Mouse (Mus musculus): ENCODE data around the gene Bzw2. TPM values are rescaled to one million over a fixed set of nuclear protein-coding genes. Genes with fewer than 3 reads are reported as not detected.

The Bzw2 gene
- polyA plus RNA-seq, 1 experiment = 101 TPM

DNA sequence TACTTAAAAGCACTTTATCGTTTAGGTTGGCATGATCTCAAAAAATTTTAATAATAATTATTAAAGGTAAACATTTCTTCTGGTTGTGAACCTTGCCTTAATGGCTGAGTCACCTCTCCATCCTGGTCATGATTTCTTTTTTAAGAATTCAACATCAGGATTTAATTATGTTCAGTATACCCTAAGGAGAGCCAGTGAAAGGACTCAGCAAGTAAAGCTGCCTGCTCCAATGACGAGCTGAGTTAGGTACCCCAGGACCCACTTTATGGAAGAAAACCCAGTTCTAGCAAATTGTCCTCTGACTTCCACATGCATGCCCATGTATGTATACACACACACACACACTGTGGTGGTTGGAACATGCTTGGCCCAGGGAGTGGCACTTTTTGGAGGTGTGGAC lies 110.3 kb downstream of the Bzw2 start:
- no peaks in the 10 kb centered on the region for H3K79me3 ChIP-seq (ENCODE audit: low read depth)
- TF ChIP-seq CEBPB (IDR thresholded peaks at IDR 0.05; ENCODE audit: low read depth) (no peak), FOSL1 (IDR thresholded peaks at IDR 0.05; ENCODE audit: insufficient read depth, low read length, poor library complexity, severe bottlenecking) (no peak), MAX (IDR thresholded peaks at IDR 0.05) (no peak), MYOG (IDR thresholded peaks at IDR 0.05; ENCODE audit: control insufficient read depth, extremely low read depth, insufficient read length) (no peak), MYOD1 (IDR thresholded peaks at IDR 0.05; ENCODE audit: control insufficient read depth, insufficient read length, low read depth) (no peak)
- no peaks in the 10 kb centered on the region for H3K79me2 ChIP-seq (ENCODE audit: control insufficient read depth, insufficient read depth)
- H3K4me3 ChIP-seq (ENCODE audit: insufficient read depth, poor library complexity, severe bottlenecking) = no peak overlapping the region
- no peaks in the 10 kb centered on the region for H3K36me3 ChIP-seq (ENCODE audit: control insufficient read depth, insufficient read depth)
- H3ac ChIP-seq (ENCODE audit: control insufficient read depth, insufficient read length, low read depth) = no peak overlapping the region
- H3K27me3 ChIP-seq (ENCODE audit: control insufficient read depth, insufficient read depth, insufficient read length) = no peaks in the 10 kb centered on the region

DNA sequence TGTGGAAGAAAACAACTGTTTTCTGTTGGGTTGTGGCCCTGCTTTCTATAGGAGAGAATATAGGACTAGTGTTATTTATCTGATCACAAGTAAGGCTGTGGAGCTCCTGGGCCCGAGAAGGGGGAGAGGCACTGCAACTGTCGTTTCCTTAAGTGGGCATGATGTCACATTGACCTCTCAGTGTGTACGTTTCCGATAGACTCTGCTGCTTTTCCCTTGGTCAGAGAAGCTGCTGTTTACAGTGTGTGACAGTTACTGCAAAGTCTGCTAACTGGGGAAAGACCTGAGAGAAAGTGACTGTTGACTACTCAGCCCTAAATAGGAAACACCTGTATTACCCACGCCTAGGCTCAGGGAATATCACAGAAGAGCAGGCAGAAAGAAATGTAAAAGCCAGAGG lies 111.7 kb downstream of the Bzw2 start:
- H3K79me2 ChIP-seq (ENCODE audit: control insufficient read depth, insufficient read depth) = no peaks in the 10 kb centered on the region
- H3K36me3 ChIP-seq (ENCODE audit: control insufficient read depth, insufficient read depth) = no peaks in the 10 kb centered on the region
- no peak overlapping the region for H3ac ChIP-seq (ENCODE audit: control insufficient read depth, insufficient read length, low read depth)
- TF ChIP-seq MYOD1 (IDR thresholded peaks at IDR 0.05; ENCODE audit: control insufficient read depth, insufficient read length, low read depth) (no peak), MAX (IDR thresholded peaks at IDR 0.05) (no peak), FOSL1 (IDR thresholded peaks at IDR 0.05; ENCODE audit: insufficient read depth, low read length, poor library complexity, severe bottlenecking) (no peak), MYOG (IDR thresholded peaks at IDR 0.05; ENCODE audit: control insufficient read depth, extremely low read depth, insufficient read length) (no peak), CTCF (IDR thresholded peaks at IDR 0.05; ENCODE audit: control insufficient read depth, insufficient read depth, insufficient read length) (no peak), CEBPB (IDR thresholded peaks at IDR 0.05; ENCODE audit: low read depth) (no peak), USF1 (IDR thresholded peaks at IDR 0.05; ENCODE audit: low read depth) (no peak)
- no peak overlapping the region for H3K4me3 ChIP-seq (ENCODE audit: insufficient read depth, poor library complexity, severe bottlenecking)
- no peaks in the 10 kb centered on the region for H3K27me3 ChIP-seq (ENCODE audit: control insufficient read depth, insufficient read depth, insufficient read length)
- H3K79me3 ChIP-seq (ENCODE audit: low read depth) = no peaks in the 10 kb centered on the region

DNA sequence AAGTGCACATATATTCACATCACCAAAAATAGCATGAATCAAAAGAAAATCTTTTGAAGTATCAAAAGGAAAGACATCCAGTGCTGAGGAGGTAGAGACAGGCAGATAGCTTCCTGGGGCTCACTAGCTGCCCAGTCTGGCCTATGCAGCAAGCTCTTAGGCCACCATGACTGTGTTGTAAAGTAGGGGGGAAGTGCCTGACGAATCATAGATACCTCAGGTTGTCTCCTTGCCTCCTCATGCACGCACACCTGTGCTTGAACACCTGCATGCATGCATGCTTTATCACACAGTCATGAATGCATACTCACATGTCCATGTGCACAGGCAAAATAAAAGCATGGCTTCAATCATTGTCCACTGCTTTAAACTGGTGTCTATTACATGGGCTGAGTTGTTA lies 113.2 kb downstream of the Bzw2 start:
- Histone ChIP-seq H3ac (ENCODE audit: control insufficient read depth, insufficient read length, low read depth) (no peak overlapping the region), H3K27me3 (ENCODE audit: control insufficient read depth, insufficient read depth, insufficient read length) (no peaks in the 10 kb centered on the region), H3K79me2 (ENCODE audit: control insufficient read depth, insufficient read depth) (no peaks in the 10 kb centered on the region), H3K36me3 (ENCODE audit: control insufficient read depth, insufficient read depth) (no peaks in the 10 kb centered on the region), H3K79me3 (ENCODE audit: low read depth) (no peaks in the 10 kb centered on the region), H3K4me3 (ENCODE audit: insufficient read depth, poor library complexity, severe bottlenecking) (no peak overlapping the region)
- TF ChIP-seq MYOD1 (IDR thresholded peaks at IDR 0.05; ENCODE audit: control insufficient read depth, insufficient read length, low read depth) (no peak), CTCF (IDR thresholded peaks at IDR 0.05; ENCODE audit: control insufficient read depth, insufficient read depth, insufficient read length) (no peak), MAX (IDR thresholded peaks at IDR 0.05) (no peak), CEBPB (IDR thresholded peaks at IDR 0.05; ENCODE audit: low read depth) (no peak), MYOG (IDR thresholded peaks at IDR 0.05; ENCODE audit: control insufficient read depth, extremely low read depth, insufficient read length) (no peak)

DNA sequence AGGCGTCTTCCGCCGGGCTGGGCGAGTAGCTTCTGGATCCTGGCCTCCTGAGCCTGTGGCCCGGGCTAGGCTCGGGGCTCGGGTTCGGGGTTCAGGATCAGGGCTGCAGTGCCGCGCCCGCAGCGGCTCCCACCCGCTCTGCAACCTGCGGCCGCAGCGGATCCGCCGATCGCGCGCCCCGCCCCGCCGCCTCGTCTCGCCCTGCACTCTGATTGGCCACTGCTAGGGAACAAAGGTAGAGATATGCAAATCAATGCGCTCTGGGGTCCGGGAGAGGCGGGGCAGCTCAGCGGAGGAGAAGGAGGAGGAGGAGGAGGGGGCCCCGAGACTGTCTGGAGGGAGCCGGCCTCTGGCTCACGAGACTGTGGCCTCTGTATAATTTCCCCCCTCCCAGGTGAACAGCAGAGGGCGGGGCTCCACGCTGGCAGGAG lies 115.5 kb downstream of the Bzw2 start, which contains the start of gene Tspan13:
TSS of gene Tspan13 (minus strand) at position 153 of the 431 bp plus-strand sequence.
- no peak within 1 kb of the TSS for H3K4me3 ChIP-seq (ENCODE audit: insufficient read depth, poor library complexity, severe bottlenecking)
- H3K79me3 ChIP-seq (ENCODE audit: low read depth) = no peaks in the 10 kb centered on the region
- no peaks in the 10 kb centered on the region for H3K27me3 ChIP-seq (ENCODE audit: control insufficient read depth, insufficient read depth, insufficient read length)
- no peaks in the 10 kb centered on the region for H3K36me3 ChIP-seq (ENCODE audit: control insufficient read depth, insufficient read depth)
- TF ChIP-seq MYOG (IDR thresholded peaks at IDR 0.05; ENCODE audit: control insufficient read depth, extremely low read depth, insufficient read length) = no peak
- no peak for TF ChIP-seq USF1 (IDR thresholded peaks at IDR 0.05; ENCODE audit: low read depth)
- no peak for TF ChIP-seq MAX (IDR thresholded peaks at IDR 0.05)
- TF ChIP-seq CTCF (IDR thresholded peaks at IDR 0.05; ENCODE audit: control insufficient read depth, insufficient read depth, insufficient read length) = no peak
- TF ChIP-seq CEBPB (IDR thresholded peaks at IDR 0.05; ENCODE audit: low read depth) = no peak
- no peak for TF ChIP-seq MYOD1 (IDR thresholded peaks at IDR 0.05; ENCODE audit: control insufficient read depth, insufficient read length, low read depth)
- TF ChIP-seq FOSL1 (IDR thresholded peaks at IDR 0.05; ENCODE audit: insufficient read depth, low read length, poor library complexity, severe bottlenecking) = no peak
- H3ac ChIP-seq (ENCODE audit: control insufficient read depth, insufficient read length, low read depth) = peak within 1 kb of the TSS; percentile 77
- no peaks in the 10 kb centered on the region for H3K79me2 ChIP-seq (ENCODE audit: control insufficient read depth, insufficient read depth)

Other genes starting within 250 kb of the Bzw2 start
- not detected for gene Agr3, start 232.5 kb downstream of the Bzw2 start, polyA plus RNA-seq (2012; fragmentation: generic; extraction: Trizol)
- not detected for gene Agr2, start 165.2 kb downstream of the Bzw2 start, polyA plus RNA-seq (2012; fragmentation: generic; extraction: Trizol)
- 0.87 TPM for gene Tspan13, start 115.6 kb downstream of the Bzw2 start, polyA plus RNA-seq (2012; fragmentation: generic; extraction: Trizol)
- gene Ankmy2, start 966 bp downstream of the Bzw2 start, polyA plus RNA-seq (2012; fragmentation: generic; extraction: Trizol) = 8.3 TPM
- not detected for gene Lrrc72, start 95.3 kb upstream of the Bzw2 start, polyA plus RNA-seq (2012; fragmentation: generic; extraction: Trizol)
- gene Sostdc1, start 156.1 kb upstream of the Bzw2 start, polyA plus RNA-seq (2012; fragmentation: generic; extraction: Trizol) = not detected
- gene Ispd, start 223.4 kb upstream of the Bzw2 start, polyA plus RNA-seq (2012; fragmentation: generic; extraction: Trizol) = 1.4 TPM
- 0.43 TPM for gene D630036H23Rik, start 224.1 kb upstream of the Bzw2 start, polyA plus RNA-seq (2012; fragmentation: generic; extraction: Trizol)